Mouse (Mus musculus): Measurements from ENCODE around the gene Fbn1.
"Not testable (repeated sequence)": the region's sequence is repeated elsewhere in the genome, so short reads cannot be mapped to it uniquely, and the experiment has no call there.

The Fbn1 gene

DNA sequence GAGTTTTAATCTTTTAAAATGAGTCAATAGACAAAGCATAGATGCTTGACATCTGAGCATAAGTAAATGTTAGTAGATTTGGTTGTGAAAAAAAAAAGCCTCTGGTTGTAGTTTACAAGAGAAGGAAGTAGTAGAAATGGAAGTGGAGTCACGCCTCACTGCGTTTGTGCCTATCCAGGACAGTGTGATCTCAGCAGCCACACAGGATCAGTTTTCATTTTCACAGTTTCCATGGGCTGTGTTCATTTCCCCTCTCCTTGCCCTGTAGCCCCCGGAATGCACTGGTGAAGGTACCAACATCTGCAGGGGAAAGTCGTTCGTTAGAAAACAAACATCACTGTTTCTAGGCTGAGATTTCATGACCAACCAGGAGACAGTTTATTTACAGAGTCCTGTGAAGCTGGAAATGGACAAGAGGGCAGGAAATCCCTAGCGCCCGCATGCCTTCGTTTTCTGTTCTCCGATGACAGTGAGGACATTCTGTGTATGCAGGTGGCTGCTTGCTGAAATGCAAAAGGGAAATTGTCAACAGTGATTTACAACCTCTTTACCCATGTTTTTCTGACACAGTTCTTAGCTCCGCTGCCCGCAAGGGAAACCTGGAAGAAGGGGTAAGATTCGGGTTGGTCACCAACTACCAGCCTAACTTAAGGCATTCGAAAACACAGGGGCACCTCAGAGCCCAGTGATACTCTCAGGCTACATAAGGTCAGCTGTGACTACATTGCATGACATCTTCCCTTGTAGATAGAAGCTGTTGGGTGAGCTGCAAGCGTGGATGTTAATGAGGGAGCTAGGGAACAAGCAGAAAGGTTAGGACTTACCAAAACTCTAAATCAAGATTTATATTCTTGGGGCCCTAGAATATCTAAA lies 225.2 kb downstream of the Fbn1 start:
- DNase-seq: no peak

DNA sequence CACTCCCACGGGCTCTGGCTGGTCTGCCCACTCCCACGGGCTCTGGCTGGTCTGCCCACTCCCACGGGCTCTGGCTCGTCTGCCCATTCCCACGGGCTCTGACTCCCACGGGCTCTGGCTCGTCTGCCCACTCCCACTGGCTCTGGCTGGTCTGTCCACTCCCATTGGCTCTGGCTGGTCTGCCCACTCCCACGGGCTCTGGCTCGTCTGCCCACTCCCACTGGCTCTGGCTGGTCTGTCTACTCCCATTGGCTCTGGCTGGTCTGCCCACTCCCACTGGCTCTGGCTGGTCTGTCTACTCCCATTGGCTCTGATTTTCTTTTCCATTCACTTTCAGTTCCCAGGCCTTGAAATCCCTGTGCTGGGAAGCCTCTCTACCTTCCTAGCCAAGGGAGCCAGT lies 227.8 kb downstream of the Fbn1 start:
- DNase-seq: not testable (repeated sequence)

- DNase-seq: no peak
Measured at GRCm38 (mm10) chr2:125278474-125278873, 229.3 kb downstream of the Fbn1 start.

DNA sequence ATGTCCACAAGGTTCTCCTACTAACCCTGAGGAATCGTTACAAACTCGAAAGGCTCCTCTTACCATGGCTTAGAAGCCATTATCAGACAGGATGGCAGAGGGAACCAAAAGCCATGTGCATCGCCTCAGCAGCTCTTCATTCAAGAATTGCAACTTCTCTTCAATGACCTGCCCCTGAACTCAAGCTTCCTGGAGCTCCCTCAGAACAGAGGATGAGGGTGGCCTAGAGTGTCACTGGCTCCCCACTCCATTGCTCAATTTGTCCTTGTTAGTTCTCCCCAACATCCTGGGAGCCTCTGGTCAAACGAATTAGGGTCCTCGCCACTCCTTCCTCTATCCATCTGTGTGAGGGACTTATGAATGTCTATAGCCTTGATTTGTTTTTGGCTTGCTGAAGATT lies 231.1 kb downstream of the Fbn1 start:
- DNase-seq: no peak

GRCm38 (mm10) chr2:125275617-125276016 lies 232.2 kb downstream of the Fbn1 start:
- DNase-seq: no peak

- DNase-seq: no peak
Measured at GRCm38 (mm10) chr2:125268876-125269275, 238.9 kb downstream of the Fbn1 start.

DNA sequence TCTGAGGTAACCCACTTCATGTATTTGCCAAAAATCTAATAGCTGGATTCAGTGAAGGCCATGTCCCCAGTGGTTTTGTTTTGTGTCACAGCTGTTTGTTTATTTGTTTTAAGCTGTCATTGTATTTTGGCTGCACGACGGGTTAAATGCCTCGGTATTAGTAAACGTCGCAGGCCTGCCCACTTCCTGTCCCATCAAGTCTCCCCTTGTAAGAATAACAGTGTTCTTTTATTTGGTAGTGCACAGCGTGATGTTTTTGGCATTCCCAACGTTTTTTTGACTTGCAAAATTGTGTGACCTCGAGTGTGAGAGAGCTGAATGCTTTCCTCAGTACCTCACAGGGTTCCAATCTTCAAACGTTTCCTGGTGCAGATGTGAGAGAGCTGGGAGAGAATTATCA lies 244.0 kb downstream of the Fbn1 start:
- DNase-seq: no peak

GRCm38 (mm10) chr2:125263056-125263455 lies 244.7 kb downstream of the Fbn1 start:
- DNase-seq: no peak

GRCm38 (mm10) chr2:125260326-125260725 lies 247.5 kb downstream of the Fbn1 start:
- no peak for DNase-seq

- DNase-seq: peak; percentile 15
Measured at GRCm38 (mm10) chr2:125259230-125260120, 248.3 kb downstream of the Fbn1 start.

DNA sequence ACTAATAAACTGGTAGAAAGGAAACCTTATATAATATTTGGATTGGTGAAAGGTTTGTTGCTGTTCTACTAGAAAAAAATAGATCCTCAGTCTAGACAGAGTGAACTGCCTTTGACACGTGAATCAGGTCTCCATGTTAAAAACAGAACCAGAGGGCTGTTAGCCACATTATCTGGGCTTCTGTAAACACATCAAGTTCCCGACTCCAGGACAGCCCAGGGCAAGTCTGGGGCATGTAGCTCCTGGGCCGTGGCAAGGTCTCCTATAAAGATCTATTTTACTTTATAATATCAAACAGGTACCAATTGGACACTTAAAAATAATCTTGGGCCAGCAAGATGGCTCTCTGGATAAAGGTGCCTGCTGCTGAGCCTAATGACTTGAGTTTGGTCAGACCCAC lies 251.9 kb downstream of the Fbn1 start:
- DNase-seq: no peak

DNA sequence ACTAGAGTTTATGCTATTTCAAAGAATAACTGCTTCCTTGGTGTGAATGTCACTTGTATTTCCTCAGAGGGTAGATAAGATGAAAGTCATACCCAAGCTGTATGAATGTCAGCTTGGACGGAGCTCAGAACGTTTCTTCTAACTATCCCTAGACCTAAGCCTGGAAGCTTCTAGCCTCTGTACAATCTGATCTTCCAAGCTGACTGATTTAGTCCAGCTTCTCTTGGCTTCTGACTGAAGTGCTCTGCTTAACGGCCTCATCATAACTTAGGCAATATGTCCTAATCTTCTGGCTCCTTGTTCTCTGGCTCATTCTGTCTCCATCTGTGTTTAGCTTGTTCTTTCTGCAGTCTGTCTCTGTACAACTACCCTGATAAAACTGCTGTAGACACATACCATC lies 253.2 kb downstream of the Fbn1 start:
- DNase-seq: no peak

- no peak for DNase-seq
Measured at GRCm38 (mm10) chr2:125253699-125254098, 254.1 kb downstream of the Fbn1 start.

GRCm38 (mm10) chr2:125252275-125252674 lies 255.5 kb downstream of the Fbn1 start:
- DNase-seq: peak; percentile 35

- DNase-seq: no peak
Measured at GRCm38 (mm10) chr2:125251781-125252180, 256.0 kb downstream of the Fbn1 start.
